Mouse (Mus musculus) right cerebral cortex, postnatal 10 days (tissue): ENCODE measurements around the gene Cd1d1.
A peak's percentile ranks its signal among the peaks of the same experiment; 100 is the strongest.
"Not testable (repeated sequence)": the region's sequence is repeated elsewhere in the genome, so short reads cannot be mapped to it uniquely, and the experiment has no call there.

Source experiments
- DNase-seq, 2 experiments: peaks; one replicate each; pipeline ENCODE4 v3.0.0; 2021; ENCODE audit warnings: low spot score in 2 of 2

Gene Cd1d1

DNA sequence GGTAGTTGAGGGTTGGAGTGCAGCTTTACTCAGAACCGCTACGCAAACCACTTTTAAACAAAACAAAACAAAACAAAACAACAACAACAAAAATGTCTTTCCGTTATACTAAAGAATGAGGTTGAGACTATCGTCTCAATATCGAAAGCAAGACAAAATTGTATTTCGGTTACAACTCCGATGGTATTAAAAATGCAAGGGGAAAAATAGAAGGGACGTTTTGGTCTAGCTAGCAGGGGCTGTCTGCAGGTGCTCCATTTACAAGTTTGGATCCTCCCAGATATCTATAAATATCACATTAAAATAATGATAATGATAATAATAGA lies at the start of gene Cd1d1:
Gene Cd1d1 (minus strand): TSS at position 27 of the 326 bp plus-strand sequence.
- no peak for DNase-seq

DNA sequence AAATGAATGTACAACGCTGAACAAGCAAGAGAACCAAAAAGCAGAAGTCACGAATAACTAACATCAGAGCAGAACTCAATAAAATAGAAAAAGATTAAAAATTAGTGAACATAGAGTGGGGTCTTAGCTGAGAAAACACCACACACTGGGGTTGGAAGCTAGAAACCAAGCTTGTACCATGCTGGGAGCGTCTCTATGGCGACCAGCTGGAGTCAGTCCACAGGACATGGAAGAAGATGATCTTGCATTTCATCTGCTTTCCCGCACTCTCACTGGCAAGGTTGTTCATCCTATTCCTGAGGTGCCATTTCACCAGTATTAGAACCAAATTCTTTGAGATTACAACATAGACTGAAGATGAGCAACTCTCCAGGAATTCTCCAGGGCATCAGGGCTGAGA lies 48.6 kb upstream of the Cd1d1 start:
- no peak for DNase-seq

DNA sequence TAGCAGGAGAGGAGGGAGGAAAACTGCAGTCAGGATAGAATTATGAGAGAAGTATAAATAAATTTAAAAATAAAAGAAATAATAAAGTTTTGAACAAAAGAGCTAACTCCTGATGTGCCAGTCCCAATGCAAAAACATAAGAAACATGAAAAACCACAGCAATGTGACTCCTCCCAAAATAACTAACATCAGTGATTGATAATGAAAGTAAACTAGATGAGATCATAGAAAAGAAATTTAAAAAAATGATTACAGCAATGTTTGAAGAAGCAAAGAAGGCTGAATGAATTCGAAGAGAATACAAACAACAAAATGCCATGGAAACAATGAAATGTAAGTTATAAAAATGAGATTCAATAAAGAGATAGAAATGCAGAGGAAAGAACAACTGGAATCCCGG lies 42.5 kb upstream of the Cd1d1 start:
- DNase-seq: no peak

DNA sequence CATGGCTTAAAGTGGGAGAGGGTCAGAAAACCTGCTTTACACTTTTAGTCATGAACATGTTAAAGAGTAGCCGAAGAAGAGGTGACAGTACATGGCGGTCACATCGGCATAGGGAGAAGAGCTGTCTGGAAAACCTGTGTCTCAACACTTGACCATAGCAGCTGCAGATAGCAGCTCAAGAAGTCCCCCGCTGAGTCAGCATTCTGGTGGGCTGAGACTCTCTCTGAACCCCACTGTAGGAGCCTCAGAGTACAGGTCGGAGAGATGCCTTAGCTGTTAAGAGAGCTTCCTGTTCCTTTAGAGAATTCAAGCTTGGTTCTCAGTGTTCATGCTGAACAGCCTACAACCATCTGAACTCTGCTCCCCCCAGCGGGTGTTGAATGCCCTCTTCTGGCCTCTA lies 39.3 kb upstream of the Cd1d1 start:
- no peak for DNase-seq

DNA sequence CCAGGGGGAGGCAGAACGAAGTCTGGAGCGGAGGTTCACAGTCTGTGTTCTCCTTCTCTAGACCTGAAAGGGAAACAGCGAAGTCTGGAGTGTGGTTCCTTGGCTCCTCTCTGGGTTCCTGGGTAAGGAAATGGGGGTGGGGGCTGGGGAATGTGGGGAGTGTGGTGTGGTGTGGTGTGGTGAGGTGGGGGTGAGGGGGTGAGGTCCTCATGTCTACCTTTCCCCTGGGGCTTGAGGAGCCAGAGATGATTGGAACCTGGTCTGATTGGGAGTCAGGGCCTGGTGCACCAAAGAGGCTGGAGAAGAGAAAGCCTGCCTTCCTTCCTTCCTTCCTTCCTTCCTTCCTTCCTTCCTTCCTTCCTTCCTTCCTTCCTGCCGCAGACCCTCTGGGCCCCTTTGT lies 34.8 kb upstream of the Cd1d1 start:
- no peak for DNase-seq

DNA sequence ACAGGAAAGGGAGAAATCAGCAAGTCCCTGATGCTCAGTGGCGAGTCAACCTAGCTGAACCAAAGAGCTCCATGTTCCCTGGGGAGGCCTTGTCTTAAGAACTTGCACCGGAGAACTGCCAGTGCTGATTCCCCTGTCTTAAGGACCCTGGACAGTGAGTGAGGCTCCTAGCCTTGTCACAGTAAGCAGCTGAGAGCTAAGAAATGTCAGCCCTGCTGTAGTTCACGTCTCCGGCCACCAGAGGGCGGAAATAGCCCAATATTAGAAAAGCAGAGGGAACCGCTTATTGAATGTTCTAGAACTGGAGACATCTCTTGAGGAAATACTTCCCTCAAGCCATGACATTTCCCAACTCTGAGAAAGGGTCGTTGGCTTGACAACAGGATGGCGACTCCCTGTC lies 34.1 kb upstream of the Cd1d1 start:
- DNase-seq: peak; percentile 75 to 87

DNA sequence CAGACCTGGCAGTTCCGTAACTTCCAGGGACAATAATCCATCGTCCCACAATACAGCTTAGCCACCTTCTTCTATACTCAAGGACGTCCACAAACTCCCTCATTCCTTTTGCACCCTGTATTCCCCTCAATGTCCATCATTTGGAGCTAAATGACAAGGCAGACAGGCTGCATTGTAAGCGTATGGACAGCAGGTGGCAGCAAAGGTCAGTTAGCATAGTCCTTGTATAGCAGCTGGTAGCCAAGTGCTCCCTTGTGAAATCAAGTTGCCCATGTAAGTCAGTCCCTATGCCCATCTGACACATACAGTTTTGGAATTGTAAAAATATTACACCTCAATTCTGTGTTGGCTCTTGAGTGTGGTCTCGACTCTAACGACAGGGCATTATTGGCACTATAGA lies 31.6 kb upstream of the Cd1d1 start:
- DNase-seq: peak; percentile 75 to 79

DNA sequence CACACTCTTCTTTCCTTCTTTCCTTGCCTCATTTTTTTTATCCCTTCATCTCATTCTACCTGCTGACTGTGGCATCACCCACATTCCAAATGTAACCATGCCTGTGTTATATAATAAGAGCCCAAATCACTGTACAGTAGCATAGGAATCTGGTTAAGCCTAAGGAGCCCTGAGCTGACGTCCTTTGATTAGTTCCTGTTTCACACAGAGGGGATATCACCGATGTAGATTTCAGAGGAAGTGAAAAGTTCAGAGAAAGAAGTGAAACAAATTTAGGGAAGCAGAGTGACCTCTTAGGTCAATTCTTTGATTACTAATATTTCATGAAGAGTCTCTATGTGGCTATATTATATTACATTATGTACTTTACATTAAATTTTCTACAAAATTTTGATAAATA lies 18.5 kb upstream of the Cd1d1 start:
- DNase-seq: no peak

DNA sequence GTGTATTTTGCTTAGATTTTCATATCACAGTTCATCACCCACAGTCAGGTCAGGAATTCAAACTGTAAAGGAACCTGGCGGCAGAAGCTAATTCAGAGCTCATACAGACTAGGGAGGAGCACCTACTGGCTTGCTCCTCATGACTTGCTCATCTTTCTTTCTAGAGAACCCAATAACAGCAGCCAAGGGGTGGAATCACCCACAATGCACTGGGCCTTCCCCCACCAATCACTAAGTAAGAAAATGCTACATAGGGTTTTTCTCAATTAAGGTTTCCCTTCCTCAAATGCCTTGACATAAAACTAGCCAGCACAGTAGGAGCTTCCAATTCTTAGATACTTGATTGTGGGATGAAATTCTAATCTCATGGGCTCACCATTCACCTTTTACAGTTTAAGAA lies 17.8 kb upstream of the Cd1d1 start:
- DNase-seq: no peak

DNA sequence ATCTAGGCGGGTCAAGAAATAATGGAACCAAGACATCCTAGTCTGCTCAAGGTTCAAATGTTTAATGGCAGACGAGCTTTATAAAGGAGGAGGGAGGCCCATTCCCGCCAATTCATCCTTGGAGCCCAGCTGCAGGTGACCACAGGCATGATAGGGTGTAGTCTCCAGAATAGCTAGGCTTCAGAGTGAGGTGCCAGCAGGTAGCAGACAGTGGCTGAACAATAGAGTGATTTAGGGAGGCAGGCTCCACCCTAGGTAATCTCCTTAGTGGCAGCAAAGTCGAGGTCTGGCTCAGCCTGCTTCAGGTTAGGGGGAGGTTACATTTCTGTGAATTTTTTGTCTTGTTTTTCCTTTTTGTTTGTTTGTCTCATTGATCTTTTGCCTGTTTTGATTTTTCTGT lies 16.7 kb upstream of the Cd1d1 start:
- DNase-seq: no peak

DNA sequence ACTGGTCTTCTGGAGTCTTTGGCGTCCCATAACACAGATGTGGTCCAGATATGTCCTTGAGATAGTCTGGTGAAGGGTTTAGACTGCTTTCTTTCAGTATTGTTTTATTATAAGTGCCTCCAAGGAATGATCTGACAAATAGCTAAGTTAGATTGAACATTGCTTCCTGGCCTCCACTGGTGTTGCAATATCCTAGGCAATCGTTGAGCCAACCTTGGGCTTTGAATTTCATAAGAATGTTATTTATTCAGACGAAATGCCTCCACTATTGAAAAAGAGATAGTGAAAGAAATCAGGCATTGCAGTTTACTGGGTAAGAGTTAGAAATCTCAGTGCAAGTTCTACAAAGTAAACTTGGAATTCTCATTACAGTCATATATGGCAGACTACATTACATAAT lies 13.2 kb upstream of the Cd1d1 start:
- DNase-seq: not testable (repeated sequence)

DNA sequence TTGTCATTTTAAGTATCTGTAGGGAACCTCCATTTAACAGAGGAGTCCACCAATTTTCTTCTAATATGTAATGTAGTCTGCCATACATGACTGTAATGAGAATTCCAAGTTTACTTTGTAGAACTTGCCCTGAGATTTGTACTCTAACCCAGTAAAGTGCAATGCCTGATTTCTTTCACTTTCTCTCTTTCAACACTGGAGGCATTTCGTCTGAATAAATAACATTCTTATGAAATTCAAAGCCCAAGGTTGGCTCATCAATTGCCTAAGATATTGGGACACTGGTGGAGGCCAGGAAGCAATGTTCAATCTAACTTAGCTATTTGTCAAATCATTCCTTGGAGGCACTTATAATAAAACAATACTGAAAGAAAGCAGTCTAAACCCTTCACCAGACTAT lies 9.0 kb upstream of the Cd1d1 start:
- not testable (repeated sequence) for DNase-seq

DNA sequence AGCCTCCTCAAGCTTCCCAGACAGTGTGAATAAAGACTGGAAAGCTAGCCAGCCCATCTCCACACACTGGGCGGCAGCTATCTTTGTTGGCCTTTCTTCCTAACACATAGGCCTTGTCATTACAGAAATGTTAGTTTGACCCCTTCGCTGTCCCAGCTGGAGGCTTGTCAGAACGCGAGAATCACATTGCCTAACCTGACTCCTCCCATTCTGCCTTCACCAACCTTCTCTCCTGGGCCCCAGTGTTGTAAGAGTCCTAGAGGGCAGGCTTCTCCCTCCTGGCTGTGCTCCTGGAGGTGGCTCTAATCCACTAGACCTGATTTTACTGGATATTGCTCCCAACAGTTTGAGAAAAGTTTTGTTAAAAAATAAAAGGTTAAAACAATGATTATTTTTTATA lies 1.4 kb upstream of the Cd1d1 start:
- no peak for DNase-seq

DNA sequence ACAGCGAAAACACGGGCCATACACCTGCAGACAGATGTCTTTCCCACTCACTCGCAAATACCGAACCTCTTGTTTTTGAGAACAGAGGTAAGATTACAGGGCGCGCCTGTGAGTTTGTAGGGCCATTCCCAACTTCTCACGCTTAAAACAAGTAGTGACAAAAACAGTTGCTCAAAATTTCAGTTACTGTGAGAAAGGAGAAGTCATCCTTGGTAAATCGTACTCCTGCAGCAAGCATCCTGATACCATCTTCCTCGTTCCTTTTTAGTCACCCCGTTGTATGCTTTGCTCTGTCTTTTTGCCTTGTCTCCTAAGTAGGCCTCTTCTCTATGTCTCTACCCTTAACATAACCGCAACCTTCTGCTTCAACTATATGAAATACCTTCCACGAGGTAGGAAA lies 810 bp upstream of the Cd1d1 start:
- no peak for DNase-seq

DNA sequence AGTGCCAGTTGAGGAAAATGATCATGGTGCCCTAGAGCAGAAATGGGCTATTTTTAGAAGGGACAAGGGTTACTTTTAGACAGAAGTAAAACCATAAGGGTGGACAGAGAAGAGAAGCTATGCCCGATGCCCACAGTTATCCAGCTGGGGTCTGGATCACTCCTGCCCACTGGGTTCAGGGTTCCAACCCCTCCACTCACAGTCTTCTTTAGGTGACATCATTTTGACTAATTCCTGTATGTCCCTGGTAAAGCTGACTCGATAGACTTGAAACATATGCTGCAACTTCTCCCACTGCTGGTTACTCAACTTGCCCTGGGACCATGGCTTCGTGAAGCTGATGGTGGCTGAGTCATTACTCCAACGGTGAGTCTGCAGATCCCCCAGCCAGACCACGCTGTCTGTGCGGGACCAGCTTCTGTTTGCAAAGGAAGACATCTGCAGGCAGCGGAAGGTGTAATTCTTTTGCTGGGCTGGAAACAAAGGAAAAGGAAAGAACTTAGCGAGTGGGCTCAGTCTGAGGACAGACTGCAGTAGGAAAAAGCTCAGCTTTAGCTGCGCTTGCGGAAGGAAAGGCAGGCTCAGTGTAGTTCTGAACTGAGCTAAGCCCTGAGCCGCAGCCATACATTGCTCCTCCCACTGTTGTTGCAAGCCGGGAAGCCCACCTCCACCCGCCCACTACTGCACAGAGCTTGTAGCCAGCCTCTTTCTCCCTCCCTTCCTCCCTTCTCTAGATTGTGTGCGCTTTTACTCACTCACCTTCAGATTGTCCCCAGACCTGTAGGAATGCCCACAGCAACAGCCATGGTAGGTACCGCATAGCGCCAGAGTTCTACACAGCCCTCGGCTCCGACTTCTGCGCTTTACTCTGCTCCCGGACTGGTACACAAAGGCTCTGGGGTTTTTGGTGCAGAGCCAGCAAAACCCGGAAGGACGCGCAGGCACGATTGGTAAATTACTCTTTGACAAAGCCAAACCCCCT lies 517 bp downstream of the Cd1d1 start:
- DNase-seq: peak; percentile 72 to 75

DNA sequence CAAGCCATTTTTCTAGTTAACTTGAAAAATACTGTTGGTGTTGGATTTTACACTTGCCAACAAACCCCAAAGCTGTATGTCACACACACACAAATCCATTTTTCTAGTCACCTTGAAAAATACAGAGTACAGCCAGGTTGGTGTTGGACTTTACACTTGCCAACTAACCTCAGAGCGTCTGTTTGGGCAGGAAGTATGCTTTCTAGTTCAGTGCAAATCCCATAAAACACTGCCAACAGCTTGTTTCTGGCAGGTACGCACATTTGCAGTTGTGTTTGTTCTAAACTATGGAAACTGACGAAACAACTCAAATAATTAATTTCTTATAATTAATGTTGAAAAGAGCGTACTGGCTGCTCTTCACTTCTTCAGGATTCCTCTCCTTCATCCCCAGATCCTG lies 3.1 kb downstream of the Cd1d1 start:
- no peak for DNase-seq

DNA sequence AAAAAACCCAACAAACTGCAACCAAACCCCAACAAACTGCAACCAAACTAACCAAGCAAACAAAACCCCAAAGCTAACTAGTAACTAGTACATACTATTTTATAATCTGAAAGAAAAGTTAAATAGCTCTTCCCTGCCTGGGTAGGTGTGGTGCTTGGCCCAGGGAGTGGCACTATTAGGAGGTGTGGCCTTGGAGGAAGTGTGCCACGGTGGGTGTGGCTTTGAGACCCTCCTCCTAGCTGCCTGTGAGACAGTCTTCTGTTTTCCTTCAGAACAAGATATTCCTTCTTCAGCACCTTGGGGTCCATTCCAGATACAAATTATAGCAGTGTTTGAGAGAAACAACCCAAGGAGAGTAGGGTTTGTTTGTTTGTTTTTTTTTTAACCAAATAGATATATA lies 3.9 kb downstream of the Cd1d1 start:
- no peak for DNase-seq

DNA sequence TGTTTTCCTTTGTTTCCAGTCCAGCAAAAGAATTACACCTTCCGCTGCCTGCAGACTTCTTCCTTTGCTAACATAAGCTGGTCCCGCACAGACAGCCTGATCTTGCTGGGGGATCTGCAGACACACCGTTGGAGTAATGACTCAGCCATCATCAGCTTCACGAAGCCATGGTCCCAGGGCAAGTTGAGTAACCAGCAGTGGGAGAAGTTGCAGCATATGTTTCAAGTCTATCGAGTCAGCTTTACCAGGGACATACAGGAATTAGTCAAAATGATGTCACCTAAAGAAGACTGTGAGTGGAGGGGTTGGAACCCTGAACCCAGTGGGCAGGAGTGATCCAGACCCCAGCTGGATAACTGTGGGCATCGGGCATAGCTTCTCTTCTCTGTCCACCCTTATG lies 12.3 kb downstream of the Cd1d1 start:
- DNase-seq: not testable (repeated sequence)

DNA sequence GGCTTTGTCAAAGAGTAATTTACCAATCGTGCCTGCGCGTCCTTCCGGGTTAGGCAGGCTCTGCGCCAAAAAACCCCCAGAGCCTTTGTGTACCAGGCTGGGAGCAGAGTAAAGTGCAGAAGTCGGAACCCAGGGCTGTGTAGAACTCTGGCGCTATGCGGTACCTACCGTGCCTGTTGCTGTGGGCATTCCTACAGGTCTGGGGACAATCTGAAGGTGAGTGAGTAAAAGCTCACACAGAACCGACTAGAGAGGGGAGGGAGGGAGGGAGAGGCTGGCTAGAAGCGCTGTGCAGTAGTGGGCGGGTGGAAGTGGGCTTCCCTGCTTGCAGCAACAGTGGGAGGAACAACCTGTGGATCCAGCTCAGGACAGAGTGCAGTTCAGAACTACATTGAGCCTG lies 12.8 kb downstream of the Cd1d1 start:
- DNase-seq: no peak

DNA sequence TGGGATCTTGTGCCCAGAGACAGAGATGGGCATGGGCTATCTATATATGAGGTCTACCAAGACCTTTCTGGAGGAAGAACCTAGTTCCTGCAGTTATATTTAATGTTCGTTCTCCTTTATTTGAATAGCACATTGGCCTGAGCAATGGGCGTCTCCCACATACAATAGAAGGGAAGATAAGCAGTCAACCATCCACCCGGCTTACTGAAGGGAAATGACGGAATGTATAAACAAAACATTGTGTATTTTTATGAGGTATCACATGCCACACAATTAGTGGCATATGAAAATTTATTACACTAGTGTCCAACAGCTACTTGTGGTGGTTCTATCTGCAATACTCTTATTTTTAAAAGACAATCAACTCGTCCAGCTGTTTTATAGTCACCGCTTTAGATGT lies 15.9 kb downstream of the Cd1d1 start:
- DNase-seq: no peak

DNA sequence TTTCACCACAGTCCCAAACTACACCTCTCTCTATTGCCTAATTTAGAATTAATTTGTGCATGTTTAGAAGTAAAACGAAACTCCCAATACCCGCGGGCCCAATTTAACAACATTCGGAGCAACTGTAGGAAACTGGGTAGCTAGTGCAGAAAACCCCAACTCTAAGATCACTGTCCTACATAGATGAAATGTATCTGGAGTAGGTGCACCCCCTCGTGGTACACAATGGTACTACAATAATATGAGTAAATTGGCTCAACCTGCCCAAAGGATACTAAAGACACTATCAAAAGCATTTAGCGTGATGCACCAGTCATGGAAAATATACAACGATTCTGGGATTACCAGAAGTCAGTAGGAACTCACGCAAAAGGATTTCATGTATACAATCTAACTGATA lies 22.7 kb downstream of the Cd1d1 start:
- DNase-seq: peak; percentile 76

DNA sequence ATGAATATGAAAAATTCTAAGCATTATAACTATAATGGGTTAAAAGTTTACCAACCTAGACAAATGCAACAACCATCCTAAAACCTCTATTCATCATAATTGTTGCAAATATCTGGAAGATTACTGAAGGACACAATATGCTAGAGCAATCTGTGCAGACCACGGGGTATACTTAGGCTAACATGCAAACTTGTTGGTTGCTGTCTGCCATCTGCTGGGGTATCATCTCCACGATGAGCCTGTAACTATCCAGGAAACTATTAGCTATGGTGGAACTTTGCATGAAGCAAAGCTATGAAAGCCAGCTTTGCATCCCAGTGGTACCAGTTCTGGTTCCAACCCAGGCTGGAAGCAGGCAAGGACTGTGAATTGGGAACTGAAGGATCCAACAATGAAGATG lies 24.1 kb downstream of the Cd1d1 start:
- peak; percentile 41 to 45 for DNase-seq

DNA sequence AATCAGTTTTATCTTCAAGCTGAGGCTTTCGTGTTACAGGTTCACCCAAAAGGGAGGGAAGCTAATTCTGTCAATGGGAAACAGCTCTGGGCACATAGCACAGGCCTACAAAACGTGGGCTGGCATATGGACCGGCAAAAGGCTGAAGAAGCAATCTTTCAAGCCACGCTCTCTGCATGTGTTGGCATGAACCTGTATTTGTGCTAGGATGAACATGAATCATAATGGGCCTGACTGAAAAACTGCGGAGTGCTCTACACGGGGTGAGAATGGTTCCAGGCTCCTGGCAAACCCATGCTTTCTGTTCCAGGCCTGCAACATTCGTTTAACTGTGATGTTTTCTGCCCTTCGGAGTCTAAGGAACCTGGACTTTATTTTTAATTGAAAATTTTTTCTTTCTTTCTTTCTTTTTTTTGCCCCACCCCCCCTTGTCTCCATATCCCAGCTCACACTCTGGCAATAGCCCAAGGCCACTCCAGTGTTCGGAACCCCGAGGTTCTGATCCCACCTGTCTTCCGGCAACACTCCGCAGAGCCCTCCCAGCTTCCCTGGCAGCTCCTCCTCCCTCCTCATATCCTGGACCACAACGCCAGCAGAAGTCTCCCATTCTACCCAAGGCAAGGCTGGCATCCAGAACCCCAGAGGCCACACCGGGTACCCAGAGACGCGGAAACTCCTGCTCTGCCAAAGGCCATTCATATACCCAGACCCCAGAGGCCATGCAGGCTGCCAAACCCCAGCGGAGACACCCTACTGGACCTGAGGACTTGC lies 36.4 kb downstream of the Cd1d1 start:
- no peak for DNase-seq
